11 mouse cellular contexts compared by ENCODE assay signal in genomic region chr17:87523643-87524042, GRCm38 (mm10).
DNase-seq lines count a peak whose midpoint lies in the region; ATAC-seq and TF ChIP-seq lines count a peak whose summit lies in the region.
"Had no signal": no experiment of that assay in that cellular context is flagged by ENCODE, and none has a peak within 500 bp of the region (broad histone marks: within the 10 kb centered on the region; RNA-seq: fewer than 3 reads in every experiment).

No protein-coding gene starts in this region.

- H3K4me3 ChIP-seq in forebrain, embryonic 11.5 days (ENCODE audit: low read depth, low read length): no peak overlapping the region
- H3K4me3 ChIP-seq in forebrain, postnatal 0 days (ENCODE audit: low read depth, low read length): no peak overlapping the region
- no peak overlapping the region for H3K4me3 ChIP-seq in hindbrain, embryonic 12.5 days

- H3K9me3 ChIP-seq in forebrain, embryonic 11.5 days (ENCODE audit: control insufficient read depth, low read length): no peaks in the 10 kb centered on the region
- H3K9me3 ChIP-seq in forebrain, postnatal 0 days (ENCODE audit: low read length): no peaks in the 10 kb centered on the region
- H3K9me3 ChIP-seq in hindbrain, embryonic 12.5 days (replicated peaks): no peaks in the 10 kb centered on the region

- no peaks in the 10 kb centered on the region for H3K36me3 ChIP-seq in forebrain, embryonic 11.5 days (ENCODE audit: control insufficient read depth, insufficient read depth, low read length)
- H3K36me3 ChIP-seq in forebrain, postnatal 0 days (ENCODE audit: insufficient read depth): no peaks in the 10 kb centered on the region
- H3K36me3 ChIP-seq in hindbrain, embryonic 12.5 days: no peaks in the 10 kb centered on the region

- H3K9ac ChIP-seq in forebrain, embryonic 11.5 days (ENCODE audit: low read length): no peak overlapping the region
- H3K9ac ChIP-seq in forebrain, postnatal 0 days: no peak overlapping the region
- no peak overlapping the region for H3K9ac ChIP-seq in hindbrain, embryonic 12.5 days

- no peak overlapping the region for H3K4me2 ChIP-seq in forebrain, embryonic 11.5 days (ENCODE audit: low read depth, low read length, severe bottlenecking)
- no peak overlapping the region for H3K4me2 ChIP-seq in forebrain, postnatal 0 days (ENCODE audit: low read depth)
- no peak overlapping the region for H3K4me2 ChIP-seq in hindbrain, embryonic 12.5 days (replicated peaks)

- no peak for DNase-seq in forebrain, embryonic 11.5 days (ENCODE audit: low spot score)
- no peak for DNase-seq in forebrain, postnatal 0 days
- DNase-seq in urinary bladder, adult 18-20 months (ENCODE audit: low spot score in 2 of 2): peak; percentile 47 to 63
- DNase-seq in urinary bladder, postnatal 10 days (ENCODE audit: low spot score): no peak
- no peak for DNase-seq in cerebellum, adult 8-10 months
- DNase-seq in thymus, postnatal 4 days: no peak
- DNase-seq: kidney, adult 8-10 months; thymus, adult 18-20 months had no signal

- no peaks in the 10 kb centered on the region for H3K27me3 ChIP-seq in forebrain, embryonic 11.5 days (ENCODE audit: control insufficient read depth, insufficient read depth, low read length)
- H3K27me3 ChIP-seq in forebrain, postnatal 0 days (ENCODE audit: insufficient read depth, low read length): no peaks in the 10 kb centered on the region
- no peaks in the 10 kb centered on the region for H3K27me3 ChIP-seq in hindbrain, embryonic 12.5 days

- H3K4me1 ChIP-seq in forebrain, embryonic 11.5 days (replicated peaks; ENCODE audit: control insufficient read depth, insufficient read depth, low read length): peaks cover 10% of the 10 kb centered on the region
- H3K4me1 ChIP-seq in forebrain, postnatal 0 days (ENCODE audit: insufficient read depth): peaks cover 15% of the 10 kb centered on the region; the same call in 1 of the 2 replicates
- peaks cover 18% of the 10 kb centered on the region for H3K4me1 ChIP-seq in hindbrain, embryonic 12.5 days

- WGBS in forebrain, embryonic 11.5 days: 41% methylated on average over 10 of the region's 10 CpGs
- WGBS in forebrain, postnatal 0 days: 46% methylated on average over 10 of the region's 10 CpGs
- WGBS in hindbrain, embryonic 12.5 days: 50% methylated on average over 9 of the region's 10 CpGs

- no peak overlapping the region for H3K27ac ChIP-seq in forebrain, embryonic 11.5 days (ENCODE audit: low read depth, low read length)
- H3K27ac ChIP-seq in forebrain, postnatal 0 days (ENCODE audit: low read depth, low read length): no peak overlapping the region
- no peak overlapping the region for H3K27ac ChIP-seq in hindbrain, embryonic 12.5 days
- H3K27ac ChIP-seq: macrophage had no signal

- ATAC-seq in forebrain, embryonic 11.5 days (replicated peaks; ENCODE audit: low FRiP score): 0 out of 2 replicates have a peak, but pooled peaks have one; percentile 32
- ATAC-seq in forebrain, postnatal 0 days: no peak
- peak; percentile 47; the same call in 1 of the 2 replicates for ATAC-seq in megakaryocyte, adult 5-6 weeks (ENCODE audit: poor library complexity, severe bottlenecking)
- no peak for ATAC-seq in hindbrain, embryonic 12.5 days (ENCODE audit: low FRiP score)

- no peak for TF ChIP-seq CTCF in forebrain, postnatal 0 days (IDR thresholded peaks at IDR 0.05; ENCODE audit: low read depth)

Comparison
In these comparisons a context has a peak if more than half of its experiments do, and no peak if none do; other contexts are left out.
1. ATAC-seq: peak in forebrain, embryonic 11.5 days (single experiment) and megakaryocyte, adult 5-6 weeks (single experiment); none in forebrain, postnatal 0 days (single experiment) and hindbrain, embryonic 12.5 days (single experiment).
2. DNase-seq: peak in urinary bladder, adult 18-20 months (2 of 2); none in forebrain, embryonic 11.5 days (single experiment), forebrain, postnatal 0 days (single experiment), urinary bladder, postnatal 10 days (single experiment), cerebellum, adult 8-10 months (single experiment) and thymus, postnatal 4 days (single experiment).